Mouse (Mus musculus): ENCODE results near the gene Kcnq4. TPM values are rescaled to one million over a fixed set of nuclear protein-coding genes. Genes with fewer than 3 reads are reported as not detected.
A peak's percentile ranks its signal among the peaks of the same experiment; 100 is the strongest.

The Kcnq4 gene
- polyA plus RNA-seq, 1 experiment = 8.3 TPM

- peak; percentile 56 for DNase-seq
- Histone ChIP-seq H3K4me1 (ENCODE audit: control insufficient read depth, insufficient read depth, low read length) (peaks cover 4% of the 10 kb centered on the region), H3K4me3 (replicated peaks; ENCODE audit: extremely low read depth, low read depth, low read length) (peak overlapping the region; percentile 40)
- WGBS = 1% methylated on average over 50 of the region's 50 CpGs
- TF ChIP-seq CTCF (IDR thresholded peaks at IDR 0.05; ENCODE audit: insufficient read depth, low read length) = no peak
- no peak for TF ChIP-seq POLR2A (IDR thresholded peaks at IDR 0.05; ENCODE audit: borderline replicate concordance, extremely low read depth, low read depth, low read length)
Observed at GRCm38 (mm10) chr4:120667045-120667501, 81.3 kb downstream of the Kcnq4 start.

DNA sequence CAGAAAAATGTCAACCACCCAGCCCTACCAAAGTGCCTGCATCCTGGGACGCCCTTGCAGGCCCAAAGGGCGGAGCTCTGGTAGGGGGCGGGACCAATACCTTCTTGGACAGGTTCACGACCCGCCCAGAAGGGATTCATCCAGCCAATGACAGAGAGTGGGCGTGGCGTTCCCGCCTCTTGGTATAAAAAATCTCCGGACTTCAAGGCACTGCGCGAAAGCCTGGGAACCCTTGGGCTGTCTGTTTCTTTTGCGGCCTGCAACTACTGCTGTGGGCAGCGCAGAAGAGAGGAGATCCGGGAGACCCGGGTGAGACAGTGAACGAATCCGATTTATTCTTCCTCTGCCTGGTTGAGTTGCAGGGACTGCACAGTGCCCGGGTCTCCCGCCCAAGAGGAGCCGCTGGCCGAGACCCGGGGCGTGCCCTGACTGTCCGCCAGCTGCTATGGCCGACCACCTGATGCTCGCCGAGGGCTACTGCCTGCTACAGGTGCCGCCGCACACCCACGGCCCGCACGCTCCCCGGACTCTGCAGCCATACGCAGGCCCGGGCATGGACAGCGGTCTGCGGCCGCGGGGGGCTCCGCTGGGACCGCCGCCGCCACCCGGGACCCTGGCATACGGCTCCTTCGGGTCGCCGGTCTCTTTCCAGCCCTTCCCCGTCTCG is 81.9 kb downstream of the Kcnq4 start, which contains the start of gene Cited4:
Cited4 (plus strand) TSS at position 215 of the 667 bp plus-strand sequence.
- TF ChIP-seq POLR2A (IDR thresholded peaks at IDR 0.05; ENCODE audit: borderline replicate concordance, extremely low read depth, low read depth, low read length) = peak; percentile 86; the same call in 1 of the 2 replicates
- TF ChIP-seq CTCF (IDR thresholded peaks at IDR 0.05; ENCODE audit: insufficient read depth, low read length) = no peak
- H3K4me3 ChIP-seq (replicated peaks; ENCODE audit: extremely low read depth, low read depth, low read length) = peak within 1 kb of the TSS; percentile 40
- peaks cover 4% of the 10 kb centered on the region for H3K4me1 ChIP-seq (ENCODE audit: control insufficient read depth, insufficient read depth, low read length)
- under 1% methylated on average over 50 of the region's 50 CpGs for WGBS
- DNase-seq = peak; percentile 90

DNA sequence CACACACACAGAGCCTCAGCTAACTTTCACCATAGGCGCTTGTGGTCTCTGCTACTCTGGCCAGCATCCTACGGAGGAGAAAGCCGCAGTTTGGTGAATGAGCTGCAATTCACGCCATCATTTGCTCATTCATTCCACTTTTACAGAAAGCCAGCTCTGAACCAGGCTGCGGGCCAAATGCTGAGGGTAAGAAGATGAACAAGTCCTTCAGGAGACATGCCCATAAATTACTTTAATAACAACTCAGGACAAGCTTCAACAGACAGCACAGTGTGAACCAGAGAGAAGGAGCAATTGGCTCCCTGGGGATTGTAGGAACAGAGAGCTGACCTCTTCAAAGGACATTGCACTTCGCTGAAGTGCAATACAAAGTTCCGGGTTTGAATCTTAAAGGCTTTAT is 82.6 kb downstream of the Kcnq4 start:
- Histone ChIP-seq H3K4me3 (replicated peaks; ENCODE audit: extremely low read depth, low read depth, low read length) (no peak overlapping the region), H3K4me1 (ENCODE audit: control insufficient read depth, insufficient read depth, low read length) (peaks cover 4% of the 10 kb centered on the region)
- DNase-seq = no peak
- no peak for TF ChIP-seq CTCF (IDR thresholded peaks at IDR 0.05; ENCODE audit: insufficient read depth, low read length)
- no peak for TF ChIP-seq POLR2A (IDR thresholded peaks at IDR 0.05; ENCODE audit: borderline replicate concordance, extremely low read depth, low read depth, low read length)
- WGBS = 70% methylated on average over 7 of the region's 7 CpGs

GRCm38 (mm10) chr4:120665144-120665700 is 83.2 kb downstream of the Kcnq4 start:
- no peak overlapping the region for H3K4me3 ChIP-seq (replicated peaks; ENCODE audit: extremely low read depth, low read depth, low read length)
- DNase-seq = no peak

DNA sequence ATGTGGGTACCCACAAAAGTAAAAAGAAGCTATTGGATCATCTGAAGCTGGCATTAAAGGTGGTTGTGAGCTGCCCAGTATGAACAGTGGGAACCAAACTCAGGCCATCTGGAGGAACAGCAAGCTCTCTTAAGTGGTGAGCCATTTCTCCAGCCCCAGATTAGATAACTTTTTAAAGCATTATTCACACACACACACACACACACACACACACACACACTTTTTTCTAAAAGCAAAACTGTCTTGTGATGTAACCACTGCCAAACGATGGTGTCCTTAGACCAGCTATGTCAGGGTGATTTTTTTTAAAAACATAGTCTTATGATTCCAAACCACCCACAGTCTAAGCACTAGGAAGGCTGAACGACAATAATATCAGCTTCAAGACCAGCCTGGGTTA is 83.8 kb downstream of the Kcnq4 start:
- no peak for DNase-seq
- Histone ChIP-seq H3K4me1 (ENCODE audit: control insufficient read depth, insufficient read depth, low read length) (peaks cover 4% of the 10 kb centered on the region), H3K4me3 (replicated peaks; ENCODE audit: extremely low read depth, low read depth, low read length) (no peak overlapping the region)
- TF ChIP-seq CTCF (IDR thresholded peaks at IDR 0.05; ENCODE audit: insufficient read depth, low read length) (no peak), POLR2A (IDR thresholded peaks at IDR 0.05; ENCODE audit: borderline replicate concordance, extremely low read depth, low read depth, low read length) (no peak)
- 81% methylated on average over 2 of the region's 2 CpGs for WGBS

More at GRCm38 (mm10) chr4:120665144-120665700, 83.2 kb downstream of the Kcnq4 start:
- peaks cover 4% of the 10 kb centered on the region for H3K4me1 ChIP-seq (ENCODE audit: control insufficient read depth, insufficient read depth, low read length)
- no peak for TF ChIP-seq POLR2A (IDR thresholded peaks at IDR 0.05; ENCODE audit: borderline replicate concordance, extremely low read depth, low read depth, low read length)
- TF ChIP-seq CTCF (IDR thresholded peaks at IDR 0.05; ENCODE audit: insufficient read depth, low read length) = no peak
- WGBS = 65% methylated on average over 4 of the region's 4 CpGs

GRCm38 (mm10) chr4:120660485-120660884 is 87.9 kb downstream of the Kcnq4 start:
- TF ChIP-seq POLR2A (IDR thresholded peaks at IDR 0.05; ENCODE audit: borderline replicate concordance, extremely low read depth, low read depth, low read length) (no peak), CTCF (IDR thresholded peaks at IDR 0.05; ENCODE audit: insufficient read depth, low read length) (no peak)
- 63% methylated on average over 4 of the region's 4 CpGs for WGBS
- Histone ChIP-seq H3K4me1 (ENCODE audit: control insufficient read depth, insufficient read depth, low read length) (no peaks in the 10 kb centered on the region), H3K4me3 (replicated peaks; ENCODE audit: extremely low read depth, low read depth, low read length) (no peak overlapping the region)
- no peak for DNase-seq

DNA sequence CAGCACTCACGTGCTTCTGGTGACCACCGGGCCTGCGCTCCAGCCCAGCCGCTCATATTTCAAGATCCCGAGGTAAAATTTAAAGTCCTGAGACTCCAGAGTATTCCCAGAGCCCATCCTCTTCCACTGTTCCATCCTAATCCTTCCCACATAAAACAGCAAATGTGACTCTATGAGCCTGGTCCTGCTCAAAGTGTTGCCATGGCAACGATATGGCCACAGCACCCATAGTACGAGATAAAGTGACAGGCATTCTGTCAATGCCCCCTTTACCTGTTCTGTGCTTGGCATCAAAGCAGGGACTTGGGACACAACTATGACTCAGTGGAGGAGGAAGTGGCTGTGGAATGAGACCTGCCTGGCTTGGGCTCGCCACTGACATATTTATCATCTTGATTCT is 92.5 kb downstream of the Kcnq4 start:
- Histone ChIP-seq H3K4me3 (replicated peaks; ENCODE audit: extremely low read depth, low read depth, low read length) (no peak overlapping the region), H3K4me1 (ENCODE audit: control insufficient read depth, insufficient read depth, low read length) (no peaks in the 10 kb centered on the region)
- 69% methylated on average over 8 of the region's 8 CpGs for WGBS
- DNase-seq = no peak
- TF ChIP-seq POLR2A (IDR thresholded peaks at IDR 0.05; ENCODE audit: borderline replicate concordance, extremely low read depth, low read depth, low read length) (no peak), CTCF (IDR thresholded peaks at IDR 0.05; ENCODE audit: insufficient read depth, low read length) (no peak)

DNA sequence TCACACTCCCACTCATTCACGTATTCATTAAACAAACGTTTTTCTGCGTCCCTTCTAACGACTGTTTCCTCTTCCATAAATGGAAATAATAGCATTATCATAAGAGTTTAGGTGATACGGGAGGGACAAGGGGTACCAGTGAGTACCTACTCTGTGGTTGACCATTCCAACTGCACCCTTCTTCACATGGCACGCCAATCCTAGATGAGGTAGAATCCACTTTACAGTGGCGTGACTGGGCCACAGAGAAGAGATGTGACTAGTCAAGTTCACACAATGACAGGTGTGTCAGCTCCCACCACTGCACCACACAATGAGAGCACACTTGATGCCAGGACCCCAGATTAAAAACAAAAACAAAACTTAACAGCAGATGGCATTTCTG is 98.2 kb downstream of the Kcnq4 start:
- no peak overlapping the region for H3K4me3 ChIP-seq (replicated peaks; ENCODE audit: extremely low read depth, low read depth, low read length)
- H3K4me1 ChIP-seq (ENCODE audit: control insufficient read depth, insufficient read depth, low read length) = no peaks in the 10 kb centered on the region
- no peak for DNase-seq
- WGBS = 27% methylated on average over 7 of the region's 7 CpGs
- TF ChIP-seq POLR2A (IDR thresholded peaks at IDR 0.05; ENCODE audit: borderline replicate concordance, extremely low read depth, low read depth, low read length) = no peak
- TF ChIP-seq CTCF (IDR thresholded peaks at IDR 0.05; ENCODE audit: insufficient read depth, low read length) = no peak

GRCm38 (mm10) chr4:120649369-120650207 is 98.8 kb downstream of the Kcnq4 start:
- no peaks in the 10 kb centered on the region for H3K4me1 ChIP-seq (ENCODE audit: control insufficient read depth, insufficient read depth, low read length)
- TF ChIP-seq POLR2A (IDR thresholded peaks at IDR 0.05; ENCODE audit: borderline replicate concordance, extremely low read depth, low read depth, low read length) = no peak
- 6% methylated on average over 54 of the region's 55 CpGs for WGBS
- no peak overlapping the region for H3K4me3 ChIP-seq (replicated peaks; ENCODE audit: extremely low read depth, low read depth, low read length)
- DNase-seq = no peak

Other genes with a start within 250 kb of the Kcnq4 start
- gene Slfnl1, start 216.4 kb downstream of the Kcnq4 start, polyA plus RNA-seq (2012; rRNA removed) = 0.12 and 0.26 TPM in 2 replicates
- gene Ctps, start 178.3 kb downstream of the Kcnq4 start, polyA plus RNA-seq (2012; rRNA removed) = 7.7 and 10.2 TPM in 2 replicates
- gene Gm8439, start 159.9 kb downstream of the Kcnq4 start, polyA plus RNA-seq (2012; rRNA removed) = not detected in 2 replicates
- 5.8 and 9.3 TPM in 2 replicates for gene Cited4, start 82.0 kb downstream of the Kcnq4 start, polyA plus RNA-seq (2012; rRNA removed)
- gene Nfyc, start 83.0 kb upstream of the Kcnq4 start, polyA plus RNA-seq (2012; rRNA removed) = 120 and 143 TPM in 2 replicates
- gene Rims3, start 106.2 kb upstream of the Kcnq4 start, polyA plus RNA-seq (2012; rRNA removed) = 0.94 and 1.4 TPM in 2 replicates
- gene Exo5, start 176.4 kb upstream of the Kcnq4 start, polyA plus RNA-seq (2012; rRNA removed) = 3.3 and 5.4 TPM in 2 replicates
- gene Zfp69, start 203.1 kb upstream of the Kcnq4 start, polyA plus RNA-seq (2012; rRNA removed) = 3.5 and 4.3 TPM in 2 replicates